Mouse (Mus musculus) midbrain, embryonic 15.5 days (tissue): ENCODE data around the gene Gtf2ird2. TPM values are rescaled to one million over a fixed set of nuclear protein-coding genes. Genes with fewer than 3 reads are reported as not detected.

Experiments
- ATAC-seq: fragments of 200-750 bp; cut with Nextera tagmentation; replicated peaks from 2 replicates; pipeline ENCODE4 v1.8.0; 2017; ENCODE audit warnings: moderate TSS enrichment
- H3K27ac ChIP-seq: fragments of 300-500 bp; sonication (generic); 2 replicates; pipeline ENCODE4 v1.5.1; 2015; ENCODE audit warnings: mild to moderate bottlenecking, inconsistent platforms
- H3K27me3 ChIP-seq: fragments of 300-500 bp; sonication (generic); replicated peaks from 2 replicates; pipeline ENCODE4 v1.6.1; 2015; ENCODE audit warnings: inconsistent platforms
- H3K36me3 ChIP-seq: fragments of 300-500 bp; sonication (generic); replicated peaks from 2 replicates; pipeline ENCODE4 v1.6.1; 2015; ENCODE audit warnings: inconsistent platforms
- H3K4me1 ChIP-seq: fragments of 300-500 bp; sonication (generic); 2 replicates; pipeline ENCODE4 v1.6.1; 2015; ENCODE audit warnings: inconsistent platforms
- H3K4me2 ChIP-seq: fragments of 300-500 bp; sonication (generic); 2 replicates; pipeline ENCODE4 v1.6.1; 2015; ENCODE audit warnings: inconsistent platforms, mild to moderate bottlenecking, moderate library complexity
- H3K4me3 ChIP-seq: fragments of 300-500 bp; sonication (generic); 2 replicates; pipeline ENCODE4 v1.5.1; 2015; ENCODE audit warnings: mild to moderate bottlenecking, inconsistent platforms
- H3K9ac ChIP-seq: fragments of 300-500 bp; sonication (generic); 2 replicates; pipeline ENCODE4 v1.6.1; 2015; ENCODE audit warnings: mild to moderate bottlenecking, inconsistent platforms
- H3K9me3 ChIP-seq: fragments of 300-500 bp; sonication (generic); 2 replicates; pipeline ENCODE4 v1.6.1; 2016; ENCODE audit warnings: inconsistent platforms
- WGBS: fragments of 180-500 bp; shearing (Covaris S2); methylation state at CpG from one replicate; pipeline ENCODE4 v1.1.7; 2015; ENCODE audit warnings: mixed read lengths; 5-methylcytosine and 5-hydroxymethylcytosine counted together
- polyA plus RNA-seq: library from polyadenylated mRNA; unstranded; fragments of >200 nt; fragmentation: Nextera tagmentation; extraction: Ambion mirVana; gene quantifications from 2 replicates; pipeline ENCODE4 v1.2.1, GENCODE M21; 2015

Gene Gtf2ird2
- polyA plus RNA-seq, 1 experiment from 2014 or later = 17.9 TPM

GRCm38 (mm10) chr5:134186961-134187731 is 3.3 kb downstream of the Gtf2ird2 start:
- H3K27me3 ChIP-seq = no peaks in the 10 kb centered on the region
- no peak overlapping the region for H3K9ac ChIP-seq
- no peaks in the 10 kb centered on the region for H3K36me3 ChIP-seq
- 77% methylated on average over 4 of the region's 4 CpGs for WGBS
- H3K4me1 ChIP-seq = peaks cover 12% of the 10 kb centered on the region
- no peak overlapping the region for H3K4me3 ChIP-seq
- H3K27ac ChIP-seq = no peak overlapping the region
- no peak for ATAC-seq
- no peaks in the 10 kb centered on the region for H3K9me3 ChIP-seq
- H3K4me2 ChIP-seq = no peak overlapping the region

- no peak for ATAC-seq
- H3K36me3 ChIP-seq = no peaks in the 10 kb centered on the region; the same call in 1 of the 2 replicates
- H3K27ac ChIP-seq = no peak overlapping the region
- H3K4me3 ChIP-seq = no peak overlapping the region
- H3K27me3 ChIP-seq = no peaks in the 10 kb centered on the region
- H3K9ac ChIP-seq = no peak overlapping the region
- no peak overlapping the region for H3K4me2 ChIP-seq
- no peaks in the 10 kb centered on the region for H3K9me3 ChIP-seq
- WGBS = 88% methylated on average over 7 of the region's 7 CpGs
- H3K4me1 ChIP-seq = peaks cover 1% of the 10 kb centered on the region
Observed at GRCm38 (mm10) chr5:134188571-134188970, 4.8 kb downstream of the Gtf2ird2 start.

GRCm38 (mm10) chr5:134193664-134194063 is 9.8 kb downstream of the Gtf2ird2 start:
- ATAC-seq = no peak

GRCm38 (mm10) chr5:134206721-134207120 is 22.9 kb downstream of the Gtf2ird2 start:
- Histone ChIP-seq H3K4me2 (no peak overlapping the region), H3K27ac (no peak overlapping the region), H3K4me1 (no peaks in the 10 kb centered on the region), H3K4me3 (no peak overlapping the region), H3K27me3 (no peaks in the 10 kb centered on the region), H3K9ac (no peak overlapping the region), H3K36me3 (peaks cover 21% of the 10 kb centered on the region; the same call in 1 of the 2 replicates), H3K9me3 (no peaks in the 10 kb centered on the region)
- 82% methylated on average over 10 of the region's 10 CpGs for WGBS
- ATAC-seq = no peak

More at GRCm38 (mm10) chr5:134193664-134194063, 9.8 kb downstream of the Gtf2ird2 start:
- no peaks in the 10 kb centered on the region for H3K27me3 ChIP-seq
- no peak overlapping the region for H3K27ac ChIP-seq
- H3K36me3 ChIP-seq = peaks cover 9% of the 10 kb centered on the region
- no peak overlapping the region for H3K4me2 ChIP-seq
- H3K4me1 ChIP-seq = no peaks in the 10 kb centered on the region
- no peak overlapping the region for H3K9ac ChIP-seq
- WGBS = 87% methylated on average over 8 of the region's 8 CpGs
- no peaks in the 10 kb centered on the region for H3K9me3 ChIP-seq
- H3K4me3 ChIP-seq = no peak overlapping the region

- Histone ChIP-seq H3K4me3 (no peak overlapping the region), H3K36me3 (peaks cover 6% of the 10 kb centered on the region; the same call in 1 of the 2 replicates), H3K4me2 (no peak overlapping the region), H3K27me3 (no peaks in the 10 kb centered on the region), H3K9me3 (no peaks in the 10 kb centered on the region), H3K4me1 (no peaks in the 10 kb centered on the region), H3K9ac (no peak overlapping the region), H3K27ac (no peak overlapping the region)
- no peak for ATAC-seq
- 69% methylated on average over 11 of the region's 11 CpGs for whole genome bisulfite sequencing
Observed at GRCm38 (mm10) chr5:134209931-134210554, 26.2 kb downstream of the Gtf2ird2 start.

GRCm38 (mm10) chr5:134214021-134214806 is 30.4 kb downstream of the Gtf2ird2 start:
- Histone ChIP-seq H3K9ac (no peak overlapping the region), H3K4me2 (no peak overlapping the region), H3K9me3 (no peaks in the 10 kb centered on the region), H3K27me3 (no peaks in the 10 kb centered on the region), H3K4me3 (no peak overlapping the region), H3K36me3 (peaks cover 14% of the 10 kb centered on the region; the same call in 1 of the 2 replicates), H3K27ac (no peak overlapping the region), H3K4me1 (no peaks in the 10 kb centered on the region)
- WGBS = 84% methylated on average over 12 of the region's 12 CpGs
- no peak for ATAC-seq

- Histone ChIP-seq H3K4me3 (no peak overlapping the region), H3K36me3 (peaks cover 10% of the 10 kb centered on the region; the same call in 1 of the 2 replicates), H3K4me2 (no peak overlapping the region), H3K4me1 (peaks cover 7% of the 10 kb centered on the region), H3K9me3 (no peaks in the 10 kb centered on the region), H3K27me3 (peaks cover 8% of the 10 kb centered on the region), H3K27ac (no peak overlapping the region), H3K9ac (no peak overlapping the region)
- no peak for ATAC-seq
- WGBS = 94% methylated on average over 7 of the region's 7 CpGs
Observed at GRCm38 (mm10) chr5:134217900-134218299, 34.1 kb downstream of the Gtf2ird2 start.

GRCm38 (mm10) chr5:134221278-134221677 is 37.5 kb downstream of the Gtf2ird2 start:
- H3K4me1 ChIP-seq = peaks cover 7% of the 10 kb centered on the region
- no peak overlapping the region for H3K27ac ChIP-seq
- peaks cover 9% of the 10 kb centered on the region for H3K27me3 ChIP-seq
- H3K4me2 ChIP-seq = peak overlapping the region; percentile 60
- peaks cover 6% of the 10 kb centered on the region; the same call in 1 of the 2 replicates for H3K36me3 ChIP-seq
- 45% methylated on average over 4 of the region's 4 CpGs for WGBS
- H3K9ac ChIP-seq = no peak overlapping the region
- no peak overlapping the region for H3K4me3 ChIP-seq
- no peak for ATAC-seq
- no peaks in the 10 kb centered on the region for H3K9me3 ChIP-seq

- H3K4me2 ChIP-seq = peak overlapping the region; percentile 60
- peaks cover 7% of the 10 kb centered on the region for H3K4me1 ChIP-seq
- H3K9ac ChIP-seq = peak overlapping the region; percentile 40
- H3K4me3 ChIP-seq = peak overlapping the region; percentile 31
- peaks cover 2% of the 10 kb centered on the region; the same call in 1 of the 2 replicates for H3K36me3 ChIP-seq
- no peak overlapping the region for H3K27ac ChIP-seq
- peaks cover 9% of the 10 kb centered on the region for H3K27me3 ChIP-seq
- ATAC-seq = no peak
- H3K9me3 ChIP-seq = no peaks in the 10 kb centered on the region
- under 1% methylated on average over 36 of the region's 36 CpGs for WGBS
Observed at GRCm38 (mm10) chr5:134221708-134222150, 37.9 kb downstream of the Gtf2ird2 start.

- H3K9ac ChIP-seq = no peak overlapping the region
- peaks cover 7% of the 10 kb centered on the region for H3K4me1 ChIP-seq
- no peak overlapping the region for H3K4me2 ChIP-seq
- 81% methylated on average over 30 of the region's 30 CpGs for WGBS
- no peak overlapping the region for H3K4me3 ChIP-seq
- no peak overlapping the region for H3K27ac ChIP-seq
- no peaks in the 10 kb centered on the region for H3K9me3 ChIP-seq
- H3K27me3 ChIP-seq = peaks cover 9% of the 10 kb centered on the region
- ATAC-seq = no peak
- H3K36me3 ChIP-seq = no peaks in the 10 kb centered on the region
Observed at GRCm38 (mm10) chr5:134225110-134225901, 41.5 kb downstream of the Gtf2ird2 start.

- Histone ChIP-seq H3K4me2 (no peak overlapping the region), H3K4me1 (peaks cover 4% of the 10 kb centered on the region), H3K4me3 (no peak overlapping the region), H3K9ac (no peak overlapping the region), H3K36me3 (no peaks in the 10 kb centered on the region), H3K27me3 (peaks cover 9% of the 10 kb centered on the region), H3K27ac (no peak overlapping the region), H3K9me3 (no peaks in the 10 kb centered on the region)
- 71% methylated on average over 12 of the region's 12 CpGs for WGBS
- ATAC-seq = 0 out of 2 replicates have a peak, but pooled peaks have one; percentile 35
Observed at GRCm38 (mm10) chr5:134226946-134227345, 43.1 kb downstream of the Gtf2ird2 start.
